Mouse (Mus musculus) liver, adult 2 months (tissue): Measurements from ENCODE around the gene Dolpp1. TPM values are rescaled to one million over a fixed set of nuclear protein-coding genes. Genes with fewer than 3 reads are reported as not detected.
A peak's percentile ranks its signal among the peaks of the same experiment; 100 is the strongest.

Experiments
- DNase-seq: peaks from one replicate; pipeline ENCODE4 v3.0.0-alpha.2; 2011; ENCODE audit warnings: low read depth, low spot score; ENCODE audit errors: extremely low read depth
- H3K27ac ChIP-seq: fragments of 200-500 bp; replicated peaks from 2 replicates; pipeline ENCODE4 v1.5.1; 2012; ENCODE audit warnings: low read depth, mild to moderate bottlenecking, control low read depth, inconsistent platforms, low read length; ENCODE audit not compliant: insufficient read depth
- H3K27me3 ChIP-seq: fragments of 200-500 bp; 2 replicates; pipeline ENCODE4 v1.6.1; 2012; ENCODE audit warnings: mild to moderate bottlenecking, moderate library complexity, low read length, inconsistent platforms; ENCODE audit not compliant: control insufficient read depth, insufficient read depth
- H3K36me3 ChIP-seq: fragments of 200-500 bp; 2 replicates; pipeline ENCODE4 v1.6.1; 2012; ENCODE audit warnings: low read length, inconsistent platforms; ENCODE audit not compliant: control insufficient read depth, insufficient read depth
- H3K4me1 ChIP-seq: fragments of 200-500 bp; 2 replicates; pipeline ENCODE4 v1.6.1; 2011; ENCODE audit warnings: low read length; ENCODE audit not compliant: control insufficient read depth, insufficient read depth
- H3K4me3 ChIP-seq: fragments of 200-500 bp; 2 replicates; pipeline ENCODE4 v1.5.1; 2011; ENCODE audit warnings: low read depth, mild to moderate bottlenecking, control low read depth, low read length, moderate library complexity; ENCODE audit not compliant: insufficient read depth
- H3K79me2 ChIP-seq: fragments of 200-500 bp; 2 replicates; pipeline ENCODE4 v1.6.1; 2012; ENCODE audit warnings: inconsistent platforms, mild to moderate bottlenecking, low read length, moderate library complexity; ENCODE audit not compliant: control insufficient read depth, insufficient read depth
- H3K9ac ChIP-seq: fragments of 200-500 bp; 2 replicates; pipeline ENCODE4 v1.6.1; 2012; ENCODE audit warnings: low read depth, mild to moderate bottlenecking, control low read depth, inconsistent platforms, low read length
- CTCF ChIP-seq: fragments of 200-500 bp; IDR thresholded peaks from 2 replicates; pipeline ENCODE4 v1.5.1; 2011; ENCODE audit warnings: low read depth, low read length, control low read depth
- POLR2A ChIP-seq: fragments of 200-500 bp; IDR thresholded peaks from 2 replicates; pipeline ENCODE4 v1.6.1; 2011; ENCODE audit warnings: low read length, control low read depth; ENCODE audit not compliant: insufficient read depth; ENCODE audit errors: extremely low read depth
- WGBS: fragments of 180-500 bp; shearing (Covaris S2); methylation state at CpG from one replicate; pipeline ENCODE4 v1.1.7; 2018; 5-methylcytosine and 5-hydroxymethylcytosine counted together
- polyA plus RNA-seq: library from polyadenylated mRNA; depleted of rRNA; stranded (reverse); fragments of >200 nt; gene quantifications from 2 replicates; pipeline ENCODE4 v1.2.3, GENCODE M21; 2012
- total RNA-seq: library from RNA; depleted of rRNA; stranded (reverse); fragments of >200 nt; gene quantifications from 2 replicates; pipeline ENCODE4 v1.2.3, GENCODE M21; 2014

Dolpp1 gene
- total and polyA plus RNA-seq, 2 experiments, result 8.9 to 44.8 TPM

- Histone ChIP-seq H3K9ac (no peak overlapping the region), H3K4me3 (no peak overlapping the region), H3K27ac (no peak overlapping the region), H3K4me1 (peaks cover 20% of the 10 kb centered on the region), H3K36me3 (peaks cover 25% of the 10 kb centered on the region), H3K79me2 (no peaks in the 10 kb centered on the region), H3K27me3 (no peaks in the 10 kb centered on the region)
- 97% methylated on average over 4 of the region's 4 CpGs for WGBS
- no peak for TF ChIP-seq CTCF
- no peak for TF ChIP-seq POLR2A
- no peak for DNase-seq
Observed at GRCm38 (mm10) chr2:30381377-30381725, 10.7 kb upstream of the Dolpp1 start.

GRCm38 (mm10) chr2:30384814-30385213 is 7.2 kb upstream of the Dolpp1 start:
- Histone ChIP-seq H3K4me3 (no peak overlapping the region), H3K9ac (no peak overlapping the region), H3K27ac (no peak overlapping the region), H3K4me1 (no peaks in the 10 kb centered on the region), H3K36me3 (peaks cover 16% of the 10 kb centered on the region), H3K27me3 (no peaks in the 10 kb centered on the region), H3K79me2 (no peaks in the 10 kb centered on the region)
- WGBS, result 84% methylated on average over 5 of the region's 5 CpGs
- no peak for DNase-seq
- TF ChIP-seq CTCF, result no peak
- TF ChIP-seq POLR2A, result no peak

GRCm38 (mm10) chr2:30385591-30385990 is 6.5 kb upstream of the Dolpp1 start:
- WGBS, result 91% methylated on average over 4 of the region's 4 CpGs

GRCm38 (mm10) chr2:30386913-30387312 is 5.1 kb upstream of the Dolpp1 start:
- 83% methylated on average over 9 of the region's 9 CpGs for WGBS
- H3K36me3 ChIP-seq, result peaks cover 13% of the 10 kb centered on the region
- TF ChIP-seq POLR2A, result no peak
- TF ChIP-seq CTCF, result no peak
- no peak overlapping the region for H3K27ac ChIP-seq
- peak; percentile 55 for DNase-seq
- no peaks in the 10 kb centered on the region for H3K27me3 ChIP-seq
- H3K4me1 ChIP-seq, result no peaks in the 10 kb centered on the region
- H3K9ac ChIP-seq, result no peak overlapping the region
- H3K79me2 ChIP-seq, result no peaks in the 10 kb centered on the region
- no peak overlapping the region for H3K4me3 ChIP-seq

More at GRCm38 (mm10) chr2:30385591-30385990, 6.5 kb upstream of the Dolpp1 start:
- no peak overlapping the region for H3K4me3 ChIP-seq
- no peak for TF ChIP-seq POLR2A
- no peak for TF ChIP-seq CTCF
- no peak for DNase-seq
- no peak overlapping the region for H3K9ac ChIP-seq
- H3K79me2 ChIP-seq, result no peaks in the 10 kb centered on the region
- peaks cover 16% of the 10 kb centered on the region for H3K36me3 ChIP-seq
- H3K27ac ChIP-seq, result no peak overlapping the region
- no peaks in the 10 kb centered on the region for H3K4me1 ChIP-seq
- no peaks in the 10 kb centered on the region for H3K27me3 ChIP-seq

GRCm38 (mm10) chr2:30389000-30389399 is 3.1 kb upstream of the Dolpp1 start:
- Histone ChIP-seq H3K36me3 (peaks cover 4% of the 10 kb centered on the region), H3K27me3 (no peaks in the 10 kb centered on the region), H3K79me2 (peaks cover 6% of the 10 kb centered on the region; the same call in 1 of the 2 replicates), H3K27ac (no peak overlapping the region), H3K9ac (no peak overlapping the region), H3K4me3 (no peak overlapping the region), H3K4me1 (peaks cover 4% of the 10 kb centered on the region)
- TF ChIP-seq CTCF, result no peak
- TF ChIP-seq POLR2A, result no peak
- DNase-seq, result no peak
- 94% methylated on average over 2 of the region's 2 CpGs for WGBS

GRCm38 (mm10) chr2:30392577-30393369 is 719 bp downstream of the Dolpp1 start:
- peaks cover 4% of the 10 kb centered on the region for H3K4me1 ChIP-seq
- no peaks in the 10 kb centered on the region for H3K27me3 ChIP-seq
- peak overlapping the region; percentile 87 for H3K9ac ChIP-seq
- no peaks in the 10 kb centered on the region for H3K36me3 ChIP-seq
- H3K4me3 ChIP-seq, result peak overlapping the region; percentile 79
- WGBS, result under 1% methylated on average over 54 of the region's 54 CpGs
- peaks cover 9% of the 10 kb centered on the region; the same call in 1 of the 2 replicates for H3K79me2 ChIP-seq
- peak; percentile 81 for DNase-seq
- peak overlapping the region; percentile 77 for H3K27ac ChIP-seq
- TF ChIP-seq CTCF, result no peak
- peak; percentile 21; the same call in 1 of the 2 replicates for TF ChIP-seq POLR2A
